Mouse (Mus musculus): ENCODE measurements at regions not wholly inside any gene's neighbourhood (a gene's known extent, or its start where the extent isn't known, plus 50 kb on each side); places are given as distances from the start of the nearest gene placed in this dataset.

GRCm38 (mm10) chr1:190067181-190067580, 103.3 kb downstream of the Prox1 start:
- DNase-seq (ENCODE audit: low read depth, low spot score): no peak

- DNase-seq (ENCODE audit: low read depth, low spot score): peak; percentile 19
These were observed 104.1 kb downstream of the Prox1 start for GRCm38 (mm10) chr1:190066426-190066825.

- no peak for DNase-seq (ENCODE audit: low read depth, low spot score)
These were observed 108.8 kb downstream of the Prox1 start for GRCm38 (mm10) chr1:190061560-190062295.

GRCm38 (mm10) chr1:190059025-190059424, 111.5 kb downstream of the Prox1 start:
- no peak for DNase-seq (ENCODE audit: low read depth, low spot score)

GRCm38 (mm10) chr1:190056931-190057330, 113.6 kb downstream of the Prox1 start:
- DNase-seq (ENCODE audit: low read depth, low spot score): no peak

- no peak for DNase-seq (ENCODE audit: low read depth, low spot score)
These were observed 118.6 kb downstream of the Prox1 start for GRCm38 (mm10) chr1:190051903-190052302.

- DNase-seq (ENCODE audit: low read depth, low spot score): no peak
These were observed 121.9 kb downstream of the Prox1 start for GRCm38 (mm10) chr1:190048521-190049170.

GRCm38 (mm10) chr1:190047201-190047600, 123.3 kb downstream of the Prox1 start:
- no peak for DNase-seq (ENCODE audit: low read depth, low spot score)

GRCm38 (mm10) chr1:190045797-190046196, 123.6 kb upstream of the Smyd2 start:
- peak; percentile 56 for DNase-seq (ENCODE audit: low read depth, low spot score)

GRCm38 (mm10) chr1:190044036-190044435, 121.9 kb upstream of the Smyd2 start:
- no peak for DNase-seq (ENCODE audit: low read depth, low spot score)

- DNase-seq (ENCODE audit: low read depth, low spot score): no peak
These were observed 121.0 kb upstream of the Smyd2 start for GRCm38 (mm10) chr1:190043156-190043555.

- no peak for DNase-seq (ENCODE audit: low read depth, low spot score)
These were observed 120.0 kb upstream of the Smyd2 start for GRCm38 (mm10) chr1:190042197-190042596.

- no peak for DNase-seq (ENCODE audit: low read depth, low spot score)
These were observed 119.0 kb upstream of the Smyd2 start for GRCm38 (mm10) chr1:190041096-190041706.

- no peak for DNase-seq (ENCODE audit: low read depth, low spot score)
These were observed 115.9 kb upstream of the Smyd2 start for GRCm38 (mm10) chr1:190038046-190038445.

- DNase-seq (ENCODE audit: low read depth, low spot score): no peak
These were observed 114.6 kb upstream of the Smyd2 start for GRCm38 (mm10) chr1:190036726-190037125.

GRCm38 (mm10) chr1:190035935-190036334, 113.8 kb upstream of the Smyd2 start:
- no peak for DNase-seq (ENCODE audit: low read depth, low spot score)

- no peak for DNase-seq (ENCODE audit: low read depth, low spot score)
These were observed 111.9 kb upstream of the Smyd2 start for GRCm38 (mm10) chr1:190034091-190034490.

- no peak for DNase-seq (ENCODE audit: low read depth, low spot score)
These were observed 105.4 kb upstream of the Smyd2 start for GRCm38 (mm10) chr1:190027536-190027935.

- DNase-seq (ENCODE audit: low read depth, low spot score): no peak
These were observed 87.3 kb upstream of the Smyd2 start for GRCm38 (mm10) chr1:190009466-190009865.

GRCm38 (mm10) chr1:190007271-190007670, 85.1 kb upstream of the Smyd2 start:
- DNase-seq (ENCODE audit: low read depth, low spot score): no peak

- no peak for DNase-seq (ENCODE audit: low read depth, low spot score)
These were observed 78.9 kb upstream of the Smyd2 start for GRCm38 (mm10) chr1:190001084-190001483.

- DNase-seq (ENCODE audit: low read depth, low spot score): no peak
These were observed 71.5 kb upstream of the Smyd2 start for GRCm38 (mm10) chr1:189993706-189994105.

- DNase-seq (ENCODE audit: low read depth, low spot score): no peak
These were observed 71.1 kb upstream of the Smyd2 start for GRCm38 (mm10) chr1:189993221-189993620.
